Mouse (Mus musculus) cerebellum, postnatal 14 days (tissue): Measurements from ENCODE around the gene Smim9.

ENCODE experiments used
- DNase-seq, 2 experiments: peaks; one replicate each; pipeline ENCODE4 v3.0.0; 2021; ENCODE audit warnings: mixed read lengths in 2 of 2

The Smim9 gene

GRCm38 (mm10) chrX:75163670-75164069 is at the start of gene Smim9:
Smim9 (minus strand) TSS chrX:75163770.
- DNase-seq, result no peak

GRCm38 (mm10) chrX:75155576-75156243 is 7.9 kb downstream of the Smim9 start:
- peak; percentile 37 to 41 for DNase-seq

- no peak for DNase-seq
Observed at GRCm38 (mm10) chrX:75152249-75152648, 11.3 kb downstream of the Smim9 start.

GRCm38 (mm10) chrX:75150304-75150703 is 13.3 kb downstream of the Smim9 start:
- no peak for DNase-seq

- no peak for DNase-seq
Observed at GRCm38 (mm10) chrX:75148414-75148813, 15.2 kb downstream of the Smim9 start.

GRCm38 (mm10) chrX:75143124-75143555 is 20.4 kb downstream of the Smim9 start:
- peak; percentile 5 to 21 for DNase-seq

GRCm38 (mm10) chrX:75138182-75138581 is 25.4 kb downstream of the Smim9 start:
- DNase-seq, result no peak

GRCm38 (mm10) chrX:75137729-75138128 is 25.8 kb downstream of the Smim9 start:
- no peak for DNase-seq

GRCm38 (mm10) chrX:75136938-75137337 is 26.6 kb downstream of the Smim9 start:
- no peak for DNase-seq

GRCm38 (mm10) chrX:75130467-75131160 is 33.0 kb downstream of the Smim9 start, which contains the start of gene Mpp1:
Mpp1 (minus strand) TSS chrX:75131016.
- peak; percentile 76 to 77 for DNase-seq

GRCm38 (mm10) chrX:75129474-75129873 is 34.1 kb downstream of the Smim9 start:
- DNase-seq, result no peak

- DNase-seq, result peak in 1 of 2 experiments; percentile 19
Observed at GRCm38 (mm10) chrX:75128333-75128980, 35.1 kb downstream of the Smim9 start.

GRCm38 (mm10) chrX:75126893-75127292 is 36.7 kb downstream of the Smim9 start:
- DNase-seq, result no peak

GRCm38 (mm10) chrX:75125606-75126005 is 38.0 kb downstream of the Smim9 start:
- no peak for DNase-seq

GRCm38 (mm10) chrX:75115550-75115949 is 48.0 kb downstream of the Smim9 start:
- DNase-seq, result no peak

- DNase-seq, result no peak
Observed at GRCm38 (mm10) chrX:75102293-75102692, 61.3 kb downstream of the Smim9 start.

- no peak for DNase-seq
Observed at GRCm38 (mm10) chrX:75098799-75099198, 64.8 kb downstream of the Smim9 start.

- peak in 1 of 2 experiments; percentile 7 for DNase-seq
Observed at GRCm38 (mm10) chrX:75096163-75096770, 67.3 kb downstream of the Smim9 start.
